Mouse (Mus musculus) brain, embryonic 18.5 days (tissue): ENCODE measurements around the gene Elfn1.

ENCODE experiments used
- DNase-seq: peaks from one replicate; pipeline ENCODE4 v3.0.0-alpha.2; 2012; ENCODE audit warnings: low read depth, low spot score

Gene Elfn1

GRCm38 (mm10) chr5:140018780-140019179, 111.0 kb downstream of the Elfn1 start:
- DNase-seq = peak; percentile 22

GRCm38 (mm10) chr5:140019616-140020015, 111.9 kb downstream of the Elfn1 start:
- DNase-seq = no peak

DNA sequence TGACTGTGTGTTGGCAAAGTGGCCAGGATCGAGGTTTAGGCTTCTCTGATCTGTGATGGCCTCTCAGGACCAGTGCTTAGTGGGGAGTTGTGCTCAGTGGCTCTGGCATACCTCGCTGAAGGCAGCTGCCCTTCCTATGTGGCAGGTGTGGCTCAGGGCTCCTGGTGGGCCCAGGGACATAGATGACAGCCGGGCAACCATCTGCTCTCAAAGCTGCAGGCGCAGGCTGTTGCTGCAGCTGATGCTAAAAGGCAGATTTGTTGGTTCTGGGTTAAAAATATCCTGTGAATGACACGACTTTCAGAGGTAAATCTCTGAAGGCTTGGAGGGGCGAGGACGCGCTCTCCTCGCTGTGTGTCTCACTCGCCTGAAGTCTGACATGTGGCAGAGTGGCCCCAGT, 114.0 kb downstream of the Elfn1 start:
- no peak for DNase-seq

DNA sequence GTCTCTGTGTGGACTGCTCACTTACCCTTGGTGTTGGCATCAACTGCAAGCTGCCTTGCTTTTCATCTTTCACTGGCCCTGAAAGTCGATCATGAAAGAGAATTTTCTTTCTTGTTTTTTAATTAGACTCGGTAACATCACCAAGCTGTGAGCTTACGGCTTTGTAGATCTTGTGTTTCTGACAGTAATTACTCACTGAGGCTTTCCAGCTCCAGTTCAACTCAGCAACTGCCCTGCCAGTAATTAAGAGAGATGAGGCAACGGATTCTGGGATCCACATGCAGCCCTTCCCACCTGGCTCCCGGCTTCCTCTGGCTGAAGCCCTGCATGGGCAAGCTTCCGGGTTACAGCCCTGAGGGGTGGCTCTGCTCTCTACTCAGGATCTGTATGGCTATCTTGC, 115.1 kb downstream of the Elfn1 start:
- no peak for DNase-seq

DNA sequence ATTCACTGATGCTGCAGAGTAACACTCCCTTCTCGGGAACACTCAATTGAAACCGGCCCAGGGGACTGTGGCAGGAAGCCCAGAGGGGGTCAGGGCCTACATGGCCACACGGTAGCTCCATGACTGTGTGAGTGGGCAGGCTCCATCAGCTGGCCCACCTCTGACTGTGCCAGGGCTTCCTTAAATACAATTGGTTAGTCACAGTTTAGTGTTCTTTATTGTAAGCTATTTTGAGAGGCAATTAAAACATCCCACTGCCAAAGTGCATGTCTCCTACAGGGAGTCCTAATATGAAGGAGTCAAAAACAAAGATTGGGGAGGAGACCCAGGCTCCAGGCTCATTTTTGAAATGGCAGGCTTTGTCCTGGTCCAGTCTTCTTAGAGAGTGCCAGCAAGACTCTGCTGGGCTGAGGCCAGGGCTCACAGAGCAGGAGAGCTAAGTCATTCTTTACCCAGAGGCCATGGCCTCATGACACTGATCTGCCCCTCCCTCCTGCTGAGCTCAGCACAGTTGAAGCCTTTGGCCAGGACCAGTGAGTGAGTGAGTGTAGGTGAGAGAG, 116.3 kb downstream of the Elfn1 start:
- DNase-seq = peak; percentile 36
